Comparison of ENCODE assay signal across 9 mouse cellular contexts in genomic region chr19:44297862-44298261, GRCm38 (mm10). TPM values are rescaled to one million over a fixed set of nuclear protein-coding genes. Genes with fewer than 3 reads are reported as not detected.
A peak's percentile ranks its signal among the peaks of the same experiment; 100 is the strongest.
DNase-seq lines count a peak whose midpoint lies in the region; ATAC-seq lines count a peak whose summit lies in the region.
"Had no signal": no experiment of that assay in that cellular context is flagged by ENCODE, and none has a peak within 500 bp of the region (broad histone marks: within the 10 kb centered on the region; RNA-seq: fewer than 3 reads in every experiment).

No protein-coding gene starts in this region.

- H3K9ac ChIP-seq in heart, embryonic 14.5 days (ENCODE audit: low read length): peak overlapping the region; percentile 85

- peak overlapping the region; percentile 93 for H3K4me2 ChIP-seq in heart, embryonic 14.5 days (ENCODE audit: low read length)

- ATAC-seq in heart, embryonic 14.5 days (ENCODE audit: insufficient number of reproducible peaks, insufficient read depth, low FRiP score, low read depth): no peak
- ATAC-seq in monocyte, adult 5-6 weeks (replicated peaks; ENCODE audit: insufficient number of reproducible peaks, low FRiP score, low TSS enrichment, poor library complexity, severe bottlenecking): no peak

- no peak overlapping the region for H3K27ac ChIP-seq in heart, embryonic 14.5 days (replicated peaks in 1 of 2; ENCODE audit: control insufficient read depth in 1 of 2, insufficient read depth in 1 of 2, low read depth in 2 of 2, low read length in 2 of 2)
- H3K27ac ChIP-seq in hindbrain, embryonic 10.5 days: no peak overlapping the region
- no peak overlapping the region for H3K27ac ChIP-seq in midbrain, embryonic 10.5 days (replicated peaks)

- H3K4me1 ChIP-seq in heart, embryonic 14.5 days (ENCODE audit: control insufficient read depth in 2 of 2, insufficient read depth in 2 of 2, low read length in 2 of 2): peaks cover 40 to 66% of the 10 kb centered on the region in 2 experiments
- peaks cover 81% of the 10 kb centered on the region for H3K4me1 ChIP-seq in hindbrain, embryonic 10.5 days (replicated peaks)
- H3K4me1 ChIP-seq in midbrain, embryonic 10.5 days: peaks cover 71% of the 10 kb centered on the region

- H3K36me3 ChIP-seq in heart, embryonic 14.5 days (ENCODE audit: control insufficient read depth, insufficient read depth, low read length): peaks cover 80% of the 10 kb centered on the region
- peaks cover 81% of the 10 kb centered on the region for H3K36me3 ChIP-seq in hindbrain, embryonic 10.5 days
- peaks cover 81% of the 10 kb centered on the region for H3K36me3 ChIP-seq in midbrain, embryonic 10.5 days

- DNase-seq in heart, adult 9 months (ENCODE audit: low spot score in 2 of 2): no peak
- DNase-seq in MN1 (ENCODE audit: low spot score): peak; percentile 9
- no peak for DNase-seq in hindbrain, embryonic 10.5 days (ENCODE audit: low spot score)
- no peak for DNase-seq in midbrain, embryonic 10.5 days (ENCODE audit: low spot score)
- no peak for DNase-seq in frontal cortex, postnatal 14 days (ENCODE audit: low spot score in 2 of 2)
- DNase-seq in urinary bladder, postnatal 10 days (ENCODE audit: low spot score): no peak
- DNase-seq: thymus, postnatal 4 days had no signal

- no peaks in the 10 kb centered on the region for H3K27me3 ChIP-seq in heart, embryonic 14.5 days (ENCODE audit: control insufficient read depth, insufficient read depth, low read length)
- no peaks in the 10 kb centered on the region for H3K27me3 ChIP-seq in hindbrain, embryonic 10.5 days (ENCODE audit: insufficient read depth, poor library complexity, severe bottlenecking)
- no peaks in the 10 kb centered on the region for H3K27me3 ChIP-seq in midbrain, embryonic 10.5 days (ENCODE audit: low read depth, poor library complexity, severe bottlenecking)

- WGBS in heart, embryonic 14.5 days: 89% methylated on average over 9 of the region's 9 CpGs
- WGBS in hindbrain, embryonic 10.5 days: 92% methylated on average over 9 of the region's 9 CpGs
- WGBS in midbrain, embryonic 10.5 days: 91% methylated on average over 9 of the region's 9 CpGs

- H3K4me3 ChIP-seq in heart, embryonic 14.5 days (ENCODE audit: control insufficient read depth in 1 of 2, insufficient read depth in 1 of 2, low read depth in 1 of 2, low read length in 2 of 2): peak overlapping the region in 1 of 2 experiments; percentile 91; a peak in 2 of 4 replicates
- H3K4me3 ChIP-seq in hindbrain, embryonic 10.5 days: peak overlapping the region; percentile 94
- H3K4me3 ChIP-seq in midbrain, embryonic 10.5 days: peak overlapping the region; percentile 86

- H3K9me3 ChIP-seq in heart, embryonic 14.5 days (ENCODE audit: control insufficient read depth, low read length): no peaks in the 10 kb centered on the region
- no peaks in the 10 kb centered on the region for H3K9me3 ChIP-seq in hindbrain, embryonic 10.5 days
- H3K9me3 ChIP-seq in midbrain, embryonic 10.5 days (replicated peaks): no peaks in the 10 kb centered on the region

RNA-seq across cellular contexts. Expression of gene Scd2, which starts 4.4 kb away (rescaled TPM):
- 139 and 146 TPM in 2 replicates for polyA plus RNA-seq in heart, embryonic 14.5 days (2014; fragmentation: Nextera tagmentation; extraction: Ambion mirVana)
- 333 and 352 TPM in 2 replicates for polyA plus RNA-seq in hindbrain, embryonic 10.5 days (2016; fragmentation: Nextera tagmentation; extraction: Ambion mirVana)
- 326 and 382 TPM in 2 replicates for polyA plus RNA-seq in midbrain, embryonic 10.5 days (2016; fragmentation: Nextera tagmentation; extraction: Ambion mirVana)
- total RNA-seq in monocyte, adult 5-6 weeks (2017): 38.6 to 52.6 TPM (median 50.7 TPM) in 3 replicates

RNA-seq across cellular contexts. Expression of gene Scd4, which starts 35.0 kb away (rescaled TPM):
- polyA plus RNA-seq in heart, embryonic 14.5 days (2014; fragmentation: Nextera tagmentation; extraction: Ambion mirVana): 2.1 and 2.9 TPM in 2 replicates
- polyA plus RNA-seq in hindbrain, embryonic 10.5 days (2016; fragmentation: Nextera tagmentation; extraction: Ambion mirVana): 0.09 TPM in 1 of 2 replicates, not detected in the other
- 0.06 TPM in 1 of 2 replicates, not detected in the other for polyA plus RNA-seq in midbrain, embryonic 10.5 days (2016; fragmentation: Nextera tagmentation; extraction: Ambion mirVana)
- total RNA-seq in monocyte, adult 5-6 weeks (2017): 1.7 TPM in 1 of 3 replicates, not detected in the others
